20 mouse cellular contexts compared by ENCODE assay signal in genomic region chr16:31498336-31498735, GRCm38 (mm10).
DNase-seq lines count a peak whose midpoint lies in the region; ATAC-seq and TF ChIP-seq lines count a peak whose summit lies in the region.
"Had no signal": no experiment of that assay in that cellular context is flagged by ENCODE, and none has a peak within 500 bp of the region (broad histone marks: within the 10 kb centered on the region; RNA-seq: fewer than 3 reads in every experiment).

No protein-coding gene starts in this region.

- H3K9ac ChIP-seq in forebrain, embryonic 15.5 days (replicated peaks) = no peak overlapping the region
- no peak overlapping the region for H3K9ac ChIP-seq in forebrain, embryonic 12.5 days
- H3K9ac ChIP-seq in forebrain, postnatal 0 days = no peak overlapping the region
- no peak overlapping the region for H3K9ac ChIP-seq in midbrain, embryonic 11.5 days (ENCODE audit: low read length)
- H3K9ac ChIP-seq: heart, embryonic 15.5 days; hindbrain, embryonic 13.5 days; kidney, embryonic 15.5 days had no signal

- no peaks in the 10 kb centered on the region for H3K36me3 ChIP-seq in forebrain, embryonic 15.5 days
- H3K36me3 ChIP-seq in forebrain, embryonic 12.5 days (replicated peaks) = no peaks in the 10 kb centered on the region
- no peaks in the 10 kb centered on the region for H3K36me3 ChIP-seq in forebrain, postnatal 0 days (ENCODE audit: insufficient read depth)
- no peaks in the 10 kb centered on the region for H3K36me3 ChIP-seq in midbrain, embryonic 11.5 days (ENCODE audit: control insufficient read depth, insufficient read depth, low read length)
- H3K36me3 ChIP-seq: heart, embryonic 15.5 days; hindbrain, embryonic 13.5 days; kidney, embryonic 15.5 days had no signal

- no peaks in the 10 kb centered on the region for H3K9me3 ChIP-seq in forebrain, embryonic 15.5 days
- H3K9me3 ChIP-seq in forebrain, embryonic 12.5 days = no peaks in the 10 kb centered on the region
- H3K9me3 ChIP-seq in forebrain, postnatal 0 days (ENCODE audit: low read length) = no peaks in the 10 kb centered on the region
- H3K9me3 ChIP-seq in midbrain, embryonic 11.5 days (ENCODE audit: control insufficient read depth, low read length) = no peaks in the 10 kb centered on the region
- H3K9me3 ChIP-seq: heart, embryonic 15.5 days; hindbrain, embryonic 13.5 days; kidney, embryonic 15.5 days had no signal

- no peak for TF ChIP-seq CTCF in forebrain, postnatal 0 days (IDR thresholded peaks at IDR 0.05; ENCODE audit: low read depth)

- no peak overlapping the region for H3K4me3 ChIP-seq in forebrain, embryonic 15.5 days
- H3K4me3 ChIP-seq in forebrain, embryonic 12.5 days (replicated peaks) = no peak overlapping the region
- H3K4me3 ChIP-seq in forebrain, postnatal 0 days (ENCODE audit: low read depth, low read length) = no peak overlapping the region
- no peak overlapping the region for H3K4me3 ChIP-seq in midbrain, embryonic 11.5 days (ENCODE audit: low read depth, low read length)
- H3K4me3 ChIP-seq: heart, embryonic 15.5 days; hindbrain, embryonic 13.5 days; kidney, embryonic 15.5 days had no signal

- H3K27ac ChIP-seq in forebrain, embryonic 15.5 days (replicated peaks) = peak overlapping the region; percentile 98
- H3K27ac ChIP-seq in forebrain, embryonic 12.5 days = no peak overlapping the region
- H3K27ac ChIP-seq in forebrain, postnatal 0 days (ENCODE audit: low read depth, low read length) = peak overlapping the region; percentile 96
- H3K27ac ChIP-seq in midbrain, embryonic 11.5 days (ENCODE audit: low read depth, low read length) = no peak overlapping the region
- H3K27ac ChIP-seq: heart, embryonic 15.5 days; hindbrain, embryonic 13.5 days; hindbrain, postnatal 0 days; kidney, embryonic 15.5 days had no signal

- peaks cover 50% of the 10 kb centered on the region for H3K4me1 ChIP-seq in forebrain, embryonic 15.5 days
- H3K4me1 ChIP-seq in forebrain, embryonic 12.5 days = peaks cover 52% of the 10 kb centered on the region
- H3K4me1 ChIP-seq in forebrain, postnatal 0 days (ENCODE audit: insufficient read depth) = peaks cover 27% of the 10 kb centered on the region
- H3K4me1 ChIP-seq in midbrain, embryonic 11.5 days (ENCODE audit: control insufficient read depth, insufficient read depth, low read length) = peaks cover 5% of the 10 kb centered on the region; the same call in 1 of the 2 replicates

- 87% methylated on average over 4 of the region's 4 CpGs for WGBS in forebrain, embryonic 15.5 days
- WGBS in forebrain, embryonic 12.5 days = 87% methylated on average over 4 of the region's 4 CpGs
- WGBS in forebrain, postnatal 0 days = 86% methylated on average over 4 of the region's 4 CpGs
- 86% methylated on average over 4 of the region's 4 CpGs for WGBS in midbrain, embryonic 11.5 days

- DNase-seq in forebrain, postnatal 0 days = no peak
- DNase-seq in natural killer cell, adult 2 months (ENCODE audit: low spot score in 2 of 2) = no peak
- DNase-seq in midbrain, embryonic 11.5 days (ENCODE audit: low spot score, missing footprints) = no peak
- no peak for DNase-seq in heart, adult 8-10 months (ENCODE audit: low spot score)
- DNase-seq: adrenal gland, postnatal 25 days; cerebellum, adult 2 months; cerebellum, postnatal 10 days; gastrocnemius, postnatal 10 days; heart, adult 18-20 months; heart, postnatal 14 days; kidney, adult 11 months had no signal

- no peak for ATAC-seq in forebrain, embryonic 15.5 days (replicated peaks)
- no peak for ATAC-seq in forebrain, embryonic 12.5 days (ENCODE audit: low FRiP score)
- ATAC-seq in common myeloid progenitor, adult 5-6 weeks (replicated peaks; ENCODE audit: low read depth, poor library complexity, severe bottlenecking) = 0 out of 2 replicates have a peak, but pooled peaks have one; percentile 39
- ATAC-seq in forebrain, postnatal 0 days = no peak
- no peak for ATAC-seq in midbrain, embryonic 11.5 days (ENCODE audit: low FRiP score)
- ATAC-seq: hindbrain, postnatal 0 days had no signal

- no peak overlapping the region for H3K4me2 ChIP-seq in forebrain, embryonic 15.5 days (replicated peaks)
- no peak overlapping the region for H3K4me2 ChIP-seq in forebrain, embryonic 12.5 days
- no peak overlapping the region for H3K4me2 ChIP-seq in forebrain, postnatal 0 days (ENCODE audit: low read depth)
- H3K4me2 ChIP-seq in midbrain, embryonic 11.5 days = no peak overlapping the region
- H3K4me2 ChIP-seq: heart, embryonic 11.5 days; heart, embryonic 15.5 days; hindbrain, embryonic 13.5 days; kidney, embryonic 15.5 days had no signal

- H3K27me3 ChIP-seq in forebrain, embryonic 15.5 days = no peaks in the 10 kb centered on the region
- H3K27me3 ChIP-seq in forebrain, embryonic 12.5 days = 0 out of 2 replicates have a peak, but pooled peaks cover 5% of the 10 kb centered on the region
- H3K27me3 ChIP-seq in forebrain, postnatal 0 days (ENCODE audit: insufficient read depth, low read length) = no peaks in the 10 kb centered on the region
- 0 out of 2 replicates have a peak, but pooled peaks cover 3% of the 10 kb centered on the region for H3K27me3 ChIP-seq in midbrain, embryonic 11.5 days (ENCODE audit: control insufficient read depth, insufficient read depth, low read length)
- H3K27me3 ChIP-seq: CH12.LX; heart, embryonic 15.5 days; hindbrain, embryonic 13.5 days; kidney, embryonic 15.5 days had no signal

Comparison
In these comparisons a context has a peak if more than half of its experiments do, and no peak if none do; other contexts are left out.
1. H3K27ac ChIP-seq: peak in forebrain, embryonic 15.5 days (single experiment) and forebrain, postnatal 0 days (single experiment); none in forebrain, embryonic 12.5 days (single experiment) and midbrain, embryonic 11.5 days (single experiment).